Mouse (Mus musculus): ENCODE data around the gene Tardbp. TPM values are rescaled to one million over a fixed set of nuclear protein-coding genes. Genes with fewer than 3 reads are reported as not detected.

Tardbp gene
- total RNA-seq, 1 experiment, result 259 TPM

- H3K4me3 ChIP-seq (ENCODE audit: insufficient read depth in 1 of 2, low read depth in 1 of 2, low read length in 2 of 2, poor library complexity in 1 of 2, severe bottlenecking in 1 of 2), result no peak overlapping the region
- in situ Hi-C loops (cut with MboI; ENCODE audit: low sequenced_read_pairs in 2 of 2, unreplicated experiment in 2 of 2), result loop anchor here in 1 of 2 experiments (10.0 kb wide), 1 partner anchor 429 kb away; no protein-coding TSS in a partner anchor
- no peak overlapping the region; the same call in 1 of the 2 replicates for H3K9ac ChIP-seq (ENCODE audit: insufficient read depth, low read depth, low read length, poor library complexity, severe bottlenecking)
- no peak overlapping the region for H3K27ac ChIP-seq (ENCODE audit: insufficient read depth, low read depth, low read length, poor library complexity, severe bottlenecking)
- H3K4me1 ChIP-seq (ENCODE audit: control insufficient read depth in 2 of 2, insufficient read depth in 2 of 2, low read length in 2 of 2, poor library complexity in 1 of 2), result peaks cover 3 to 25% of the 10 kb centered on the region in 2 experiments; a peak in 2 of 4 replicates
- H3K9me3 ChIP-seq (ENCODE audit: control insufficient read depth, insufficient read depth, low read depth, low read length), result no peaks in the 10 kb centered on the region
- H3K36me3 ChIP-seq (ENCODE audit: control insufficient read depth, insufficient read depth, low read length, poor library complexity, severe bottlenecking), result peaks cover 3% of the 10 kb centered on the region; the same call in 1 of the 2 replicates
- DNase-seq (ENCODE audit: low read depth, low spot score), result no peak
- TF ChIP-seq ZNF384 (IDR thresholded peaks at IDR 0.05; ENCODE audit: low read depth, low read length) (no peak), MAFK (IDR thresholded peaks at IDR 0.05; ENCODE audit: insufficient read depth, low read depth, low read length) (no peak), HCFC1 (IDR thresholded peaks at IDR 0.05; ENCODE audit: borderline replicate concordance, insufficient read depth, low read length) (no peak), CHD2 (IDR thresholded peaks at IDR 0.05; ENCODE audit: low read depth, low read length) (no peak), ZC3H11A (IDR thresholded peaks at IDR 0.05; ENCODE audit: borderline replicate concordance, low read depth, low read length) (no peak)
Measured at GRCm38 (mm10) chr4:148604141-148604540, 22.7 kb downstream of the Tardbp start.

- H3K4me3 ChIP-seq (ENCODE audit: insufficient read depth in 1 of 2, low read depth in 1 of 2, low read length in 2 of 2, poor library complexity in 1 of 2, severe bottlenecking in 1 of 2), result no peak overlapping the region
- TF ChIP-seq ZC3H11A (IDR thresholded peaks at IDR 0.05; ENCODE audit: borderline replicate concordance, low read depth, low read length) (no peak), CHD2 (IDR thresholded peaks at IDR 0.05; ENCODE audit: low read depth, low read length) (no peak), ZNF384 (IDR thresholded peaks at IDR 0.05; ENCODE audit: low read depth, low read length) (no peak), HCFC1 (IDR thresholded peaks at IDR 0.05; ENCODE audit: borderline replicate concordance, insufficient read depth, low read length) (no peak), MAFK (IDR thresholded peaks at IDR 0.05; ENCODE audit: insufficient read depth, low read depth, low read length) (no peak)
- H3K9me3 ChIP-seq (ENCODE audit: control insufficient read depth, insufficient read depth, low read depth, low read length), result no peaks in the 10 kb centered on the region
- no peak overlapping the region for H3K27ac ChIP-seq (ENCODE audit: insufficient read depth, low read depth, low read length, poor library complexity, severe bottlenecking)
- H3K4me1 ChIP-seq (ENCODE audit: control insufficient read depth in 2 of 2, insufficient read depth in 2 of 2, low read length in 2 of 2, poor library complexity in 1 of 2), result peaks cover 3 to 25% of the 10 kb centered on the region in 2 experiments; a peak in 2 of 4 replicates
- DNase-seq (ENCODE audit: low read depth, low spot score), result no peak
- peaks cover 3% of the 10 kb centered on the region; the same call in 1 of the 2 replicates for H3K36me3 ChIP-seq (ENCODE audit: control insufficient read depth, insufficient read depth, low read length, poor library complexity, severe bottlenecking)
- in situ Hi-C loops (cut with MboI; ENCODE audit: low sequenced_read_pairs in 2 of 2, unreplicated experiment in 2 of 2), result loop anchor here in 1 of 2 experiments (10.0 kb wide), 1 partner anchor 429 kb away; no protein-coding TSS in a partner anchor
- no peak overlapping the region for H3K9ac ChIP-seq (ENCODE audit: insufficient read depth, low read depth, low read length, poor library complexity, severe bottlenecking)
Measured at GRCm38 (mm10) chr4:148603376-148604139, 23.3 kb downstream of the Tardbp start.

GRCm38 (mm10) chr4:148602357-148603120, 24.3 kb downstream of the Tardbp start, which contains the start of gene Masp2:
TSS of gene Masp2 (plus strand) at chr4:148602554.
- Histone ChIP-seq H3K9ac (ENCODE audit: insufficient read depth, low read depth, low read length, poor library complexity, severe bottlenecking) (no peak within 1 kb of the TSS; the same call in 1 of the 2 replicates), H3K27ac (ENCODE audit: insufficient read depth, low read depth, low read length, poor library complexity, severe bottlenecking) (peak within 1 kb of the TSS; percentile 29; the same call in 1 of the 2 replicates), H3K4me3 (ENCODE audit: insufficient read depth in 1 of 2, low read depth in 1 of 2, low read length in 2 of 2, poor library complexity in 1 of 2, severe bottlenecking in 1 of 2) (no peak within 1 kb of the TSS), H3K4me1 (ENCODE audit: control insufficient read depth in 2 of 2, insufficient read depth in 2 of 2, low read length in 2 of 2, poor library complexity in 1 of 2) (peaks cover 3 to 25% of the 10 kb centered on the region in 2 experiments; a peak in 2 of 4 replicates), H3K36me3 (ENCODE audit: control insufficient read depth, insufficient read depth, low read length, poor library complexity, severe bottlenecking) (peaks cover 7% of the 10 kb centered on the region), H3K9me3 (ENCODE audit: control insufficient read depth, insufficient read depth, low read depth, low read length) (no peaks in the 10 kb centered on the region)
- in situ Hi-C loops (cut with MboI; ENCODE audit: low sequenced_read_pairs in 2 of 2, unreplicated experiment in 2 of 2), result loop anchor here in 1 of 2 experiments (10.0 kb wide), 1 partner anchor 428 kb away; no protein-coding TSS in a partner anchor
- DNase-seq (ENCODE audit: low read depth, low spot score), result no peak
- TF ChIP-seq CHD2 (IDR thresholded peaks at IDR 0.05; ENCODE audit: low read depth, low read length), result no peak
- no peak for TF ChIP-seq ZC3H11A (IDR thresholded peaks at IDR 0.05; ENCODE audit: borderline replicate concordance, low read depth, low read length)
- no peak for TF ChIP-seq MAFK (IDR thresholded peaks at IDR 0.05; ENCODE audit: insufficient read depth, low read depth, low read length)
- TF ChIP-seq HCFC1 (IDR thresholded peaks at IDR 0.05; ENCODE audit: borderline replicate concordance, insufficient read depth, low read length), result no peak
- TF ChIP-seq ZNF384 (IDR thresholded peaks at IDR 0.05; ENCODE audit: low read depth, low read length), result no peak

- no peak for TF ChIP-seq ZNF384 (IDR thresholded peaks at IDR 0.05; ENCODE audit: low read depth, low read length)
- TF ChIP-seq HCFC1 (IDR thresholded peaks at IDR 0.05; ENCODE audit: borderline replicate concordance, insufficient read depth, low read length), result no peak
- TF ChIP-seq MAFK (IDR thresholded peaks at IDR 0.05; ENCODE audit: insufficient read depth, low read depth, low read length), result no peak
- TF ChIP-seq CHD2 (IDR thresholded peaks at IDR 0.05; ENCODE audit: low read depth, low read length), result no peak
- TF ChIP-seq ZC3H11A (IDR thresholded peaks at IDR 0.05; ENCODE audit: borderline replicate concordance, low read depth, low read length), result no peak
- H3K9ac ChIP-seq (ENCODE audit: insufficient read depth, low read depth, low read length, poor library complexity, severe bottlenecking), result no peak overlapping the region; the same call in 1 of the 2 replicates
- H3K4me3 ChIP-seq (ENCODE audit: insufficient read depth in 1 of 2, low read depth in 1 of 2, low read length in 2 of 2, poor library complexity in 1 of 2, severe bottlenecking in 1 of 2), result no peak overlapping the region
- in situ Hi-C loops (cut with MboI; ENCODE audit: low sequenced_read_pairs in 2 of 2, unreplicated experiment in 2 of 2), result loop anchor here in 1 of 2 experiments (10.0 kb wide), 1 partner anchor 427 kb away; no protein-coding TSS in a partner anchor
- peaks cover 3 to 25% of the 10 kb centered on the region in 2 experiments; a peak in 2 of 4 replicates for H3K4me1 ChIP-seq (ENCODE audit: control insufficient read depth in 2 of 2, insufficient read depth in 2 of 2, low read length in 2 of 2, poor library complexity in 1 of 2)
- H3K9me3 ChIP-seq (ENCODE audit: control insufficient read depth, insufficient read depth, low read depth, low read length), result no peaks in the 10 kb centered on the region; the same call in 1 of the 2 replicates
- no peak for DNase-seq (ENCODE audit: low read depth, low spot score)
- peak overlapping the region; percentile 29; the same call in 1 of the 2 replicates for H3K27ac ChIP-seq (ENCODE audit: insufficient read depth, low read depth, low read length, poor library complexity, severe bottlenecking)
- H3K36me3 ChIP-seq (ENCODE audit: control insufficient read depth, insufficient read depth, low read length, poor library complexity, severe bottlenecking), result peaks cover 10% of the 10 kb centered on the region
Measured at GRCm38 (mm10) chr4:148601871-148602270, 24.9 kb downstream of the Tardbp start.

Data from ES-E14 (cell line).